Mouse (Mus musculus): ENCODE measurements at regions not wholly inside any gene's neighbourhood (a gene's known extent, or its start where the extent isn't known, plus 50 kb on each side); places are given as distances from the start of the nearest gene placed in this dataset.

DNA sequence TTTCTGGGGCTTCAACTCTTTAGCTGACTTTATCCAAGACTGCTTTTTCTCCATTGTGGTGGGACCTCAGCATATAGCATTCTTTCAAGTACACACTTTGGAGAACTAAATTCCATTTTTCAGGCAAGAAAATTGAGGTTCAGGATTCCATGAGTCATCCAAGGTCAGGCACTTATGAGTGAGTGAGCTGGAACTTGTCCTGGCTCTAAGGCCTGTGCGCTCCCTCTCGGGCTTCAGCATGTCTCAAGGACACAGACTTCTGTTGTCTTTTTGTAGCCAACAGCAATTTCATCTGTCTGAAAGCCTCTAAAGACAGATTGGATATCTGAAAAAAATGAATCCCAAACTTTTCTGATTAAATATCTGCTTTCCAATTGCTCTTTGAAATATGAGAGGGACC, 769.1 kb upstream of the 4930452B06Rik start:
- peaks cover 0 to 4% of the 10 kb centered on the region in 2 experiments; a peak in 1 of 4 replicates for H3K4me1 ChIP-seq (ENCODE audit: control insufficient read depth in 1 of 2, insufficient read depth in 2 of 2)
- H3K27ac ChIP-seq (ENCODE audit: insufficient read depth, low read depth) = no peak overlapping the region
- H3K27me3 ChIP-seq (replicated peaks) = no peaks in the 10 kb centered on the region
- DNase-seq (ENCODE audit: extremely low read depth) = no peak
- no peak overlapping the region for H3K4me3 ChIP-seq (replicated peaks in 1 of 3; ENCODE audit: low read depth in 2 of 3, low read length in 2 of 3, poor library complexity in 1 of 3)
- in situ Hi-C loops (cut with MboI; ENCODE audit: low pct_ligation_motif_present, low pct_unique_long_range_greater_than_20kb, low sequenced_read_pairs) = no loop called here
- H3K9me3 ChIP-seq (replicated peaks; ENCODE audit: low read length) = no peaks in the 10 kb centered on the region
- H3K4me2 ChIP-seq (ENCODE audit: insufficient read depth, low read depth, poor library complexity, severe bottlenecking) = no peak overlapping the region
- no peaks in the 10 kb centered on the region for H3K79me2 ChIP-seq (replicated peaks; ENCODE audit: control insufficient read depth, extremely low read depth, insufficient read depth, poor library complexity, severe bottlenecking)
- TF ChIP-seq ZKSCAN1 (IDR thresholded peaks at IDR 0.05; ENCODE audit: borderline replicate concordance, low read depth, low read length) (no peak), TCF12 (IDR thresholded peaks at IDR 0.05; ENCODE audit: low read depth, low read length) (no peak), CTCF (conservative IDR thresholded peaks at IDR 0.05 in 1 of 2, IDR thresholded peaks at IDR 0.05 in 1 of 2; ENCODE audit: low read depth in 2 of 2, low read length in 2 of 2) (no peak), MYC (IDR thresholded peaks at IDR 0.05; ENCODE audit: low read depth, low read length) (no peak), USF2 (conservative IDR thresholded peaks at IDR 0.05; ENCODE audit: low read depth, low read length) (no peak), USF1 (IDR thresholded peaks at IDR 0.05; ENCODE audit: low read depth, low read length) (no peak), UBTF (IDR thresholded peaks at IDR 0.05; ENCODE audit: low read depth, low read length) (no peak), SIN3A (IDR thresholded peaks at IDR 0.05; ENCODE audit: low read length) (no peak), JUN (IDR thresholded peaks at IDR 0.05; ENCODE audit: insufficient read depth, low read depth, low read length) (no peak)
- H3K36me3 ChIP-seq (replicated peaks in 1 of 2; ENCODE audit: control insufficient read depth in 1 of 2, insufficient read depth in 1 of 2, low read length in 1 of 2) = peaks cover 0 to 14% of the 10 kb centered on the region in 2 experiments
- H3K9ac ChIP-seq (ENCODE audit: insufficient read depth, low read depth) = no peak overlapping the region
- dilution Hi-C loops (cut with MboI; ENCODE audit: extremely low pct_ligation_motif_present, extremely low pct_unique_long_range_greater_than_20kb, low sequenced_read_pairs) = no loop called here

- no peaks in the 10 kb centered on the region for H3K27me3 ChIP-seq (replicated peaks)
- no peaks in the 10 kb centered on the region; the same call in 1 of the 2 replicates for H3K79me2 ChIP-seq (replicated peaks; ENCODE audit: control insufficient read depth, extremely low read depth, insufficient read depth, poor library complexity, severe bottlenecking)
- no peaks in the 10 kb centered on the region for H3K9me3 ChIP-seq (replicated peaks; ENCODE audit: low read length)
- dilution Hi-C loops (cut with MboI; ENCODE audit: extremely low pct_ligation_motif_present, extremely low pct_unique_long_range_greater_than_20kb, low sequenced_read_pairs) (no loop called here), in situ Hi-C loops (cut with MboI; ENCODE audit: low pct_ligation_motif_present, low pct_unique_long_range_greater_than_20kb, low sequenced_read_pairs) (no loop called here)
- no peak overlapping the region for H3K27ac ChIP-seq (ENCODE audit: insufficient read depth, low read depth)
- TF ChIP-seq TCF12 (IDR thresholded peaks at IDR 0.05; ENCODE audit: low read depth, low read length) (no peak), CHD2 (IDR thresholded peaks at IDR 0.05; ENCODE audit: low read length) (no peak), ZNF384 (IDR thresholded peaks at IDR 0.05; ENCODE audit: low read depth, low read length) (peak; percentile 94), POLR2AphosphoS2 (IDR thresholded peaks at IDR 0.05; ENCODE audit: low read depth, low read length) (no peak), PAX5 (IDR thresholded peaks at IDR 0.05; ENCODE audit: low read length) (no peak)
- H3K4me1 ChIP-seq (ENCODE audit: control insufficient read depth in 1 of 2, insufficient read depth in 2 of 2) = peaks cover 0 to 4% of the 10 kb centered on the region in 2 experiments; a peak in 1 of 4 replicates
- H3K36me3 ChIP-seq (replicated peaks in 1 of 2; ENCODE audit: control insufficient read depth in 1 of 2, insufficient read depth in 1 of 2, low read length in 1 of 2) = peaks cover 0 to 17% of the 10 kb centered on the region in 2 experiments
- DNase-seq (ENCODE audit: extremely low read depth) = no peak
- H3K4me3 ChIP-seq (replicated peaks in 1 of 3; ENCODE audit: low read depth in 2 of 3, low read length in 2 of 3, poor library complexity in 1 of 3) = no peak overlapping the region
- no peak overlapping the region for H3K4me2 ChIP-seq (ENCODE audit: insufficient read depth, low read depth, poor library complexity, severe bottlenecking)
- no peak overlapping the region for H3K9ac ChIP-seq (ENCODE audit: insufficient read depth, low read depth)
Observed at GRCm38 (mm10) chr14:9433081-9433590, 767.1 kb upstream of the 4930452B06Rik start.

DNA sequence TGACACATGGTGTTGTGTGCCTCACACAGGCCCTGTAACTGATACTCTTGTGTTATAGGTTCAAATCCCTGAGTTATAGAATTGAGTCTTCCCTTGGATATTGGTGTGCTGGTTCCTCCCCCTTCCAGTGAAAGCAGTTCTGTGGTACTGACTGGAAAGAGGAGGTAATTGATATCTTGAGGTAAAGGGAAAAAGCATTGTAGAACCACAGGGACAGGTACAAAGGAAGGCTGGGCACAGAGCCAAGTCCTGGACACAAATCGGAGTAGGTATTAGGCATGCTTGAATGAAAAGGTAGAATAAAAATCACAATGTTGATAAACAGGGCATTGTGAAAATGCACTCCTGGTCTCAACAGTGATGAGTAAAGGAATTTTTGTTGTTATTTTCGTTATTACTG, 765.8 kb upstream of the 4930452B06Rik start:
- no peaks in the 10 kb centered on the region for H3K27me3 ChIP-seq (replicated peaks)
- no peak overlapping the region for H3K4me3 ChIP-seq (replicated peaks in 1 of 3; ENCODE audit: low read depth in 2 of 3, low read length in 2 of 3, poor library complexity in 1 of 3)
- no peak overlapping the region for H3K4me2 ChIP-seq (ENCODE audit: insufficient read depth, low read depth, poor library complexity, severe bottlenecking)
- peaks cover 0 to 17% of the 10 kb centered on the region in 2 experiments for H3K36me3 ChIP-seq (replicated peaks in 1 of 2; ENCODE audit: control insufficient read depth in 1 of 2, insufficient read depth in 1 of 2, low read length in 1 of 2)
- in situ Hi-C loops (cut with MboI; ENCODE audit: low pct_ligation_motif_present, low pct_unique_long_range_greater_than_20kb, low sequenced_read_pairs) (no loop called here), dilution Hi-C loops (cut with MboI; ENCODE audit: extremely low pct_ligation_motif_present, extremely low pct_unique_long_range_greater_than_20kb, low sequenced_read_pairs) (no loop called here)
- H3K27ac ChIP-seq (ENCODE audit: insufficient read depth, low read depth) = no peak overlapping the region
- no peaks in the 10 kb centered on the region; the same call in 1 of the 2 replicates for H3K79me2 ChIP-seq (replicated peaks; ENCODE audit: control insufficient read depth, extremely low read depth, insufficient read depth, poor library complexity, severe bottlenecking)
- H3K4me1 ChIP-seq (ENCODE audit: control insufficient read depth in 1 of 2, insufficient read depth in 2 of 2) = no peaks in the 10 kb centered on the region
- no peak for DNase-seq (ENCODE audit: extremely low read depth)
- no peak overlapping the region for H3K9ac ChIP-seq (ENCODE audit: insufficient read depth, low read depth)
- no peaks in the 10 kb centered on the region for H3K9me3 ChIP-seq (replicated peaks; ENCODE audit: low read length)
- TF ChIP-seq UBTF (IDR thresholded peaks at IDR 0.05; ENCODE audit: low read depth, low read length) (no peak), MYC (IDR thresholded peaks at IDR 0.05; ENCODE audit: low read depth, low read length) (no peak), JUND (conservative IDR thresholded peaks at IDR 0.05; ENCODE audit: low read depth, low read length) (no peak), CTCF (conservative IDR thresholded peaks at IDR 0.05 in 1 of 2, IDR thresholded peaks at IDR 0.05 in 1 of 2; ENCODE audit: low read depth in 2 of 2, low read length in 2 of 2) (no peak), SIN3A (IDR thresholded peaks at IDR 0.05; ENCODE audit: low read length) (no peak), ELF1 (IDR thresholded peaks at IDR 0.05; ENCODE audit: low read depth, low read length) (no peak), NRF1 (IDR thresholded peaks at IDR 0.05; ENCODE audit: low read depth, low read length) (no peak), ZKSCAN1 (IDR thresholded peaks at IDR 0.05; ENCODE audit: borderline replicate concordance, low read depth, low read length) (no peak)
